Mouse (Mus musculus): ENCODE measurements around the gene Snd1. TPM values are rescaled to one million over a fixed set of nuclear protein-coding genes. Genes with fewer than 3 reads are reported as not detected.

Snd1 gene
- polyA plus RNA-seq, 1 experiment, result 57.6 TPM

DNA sequence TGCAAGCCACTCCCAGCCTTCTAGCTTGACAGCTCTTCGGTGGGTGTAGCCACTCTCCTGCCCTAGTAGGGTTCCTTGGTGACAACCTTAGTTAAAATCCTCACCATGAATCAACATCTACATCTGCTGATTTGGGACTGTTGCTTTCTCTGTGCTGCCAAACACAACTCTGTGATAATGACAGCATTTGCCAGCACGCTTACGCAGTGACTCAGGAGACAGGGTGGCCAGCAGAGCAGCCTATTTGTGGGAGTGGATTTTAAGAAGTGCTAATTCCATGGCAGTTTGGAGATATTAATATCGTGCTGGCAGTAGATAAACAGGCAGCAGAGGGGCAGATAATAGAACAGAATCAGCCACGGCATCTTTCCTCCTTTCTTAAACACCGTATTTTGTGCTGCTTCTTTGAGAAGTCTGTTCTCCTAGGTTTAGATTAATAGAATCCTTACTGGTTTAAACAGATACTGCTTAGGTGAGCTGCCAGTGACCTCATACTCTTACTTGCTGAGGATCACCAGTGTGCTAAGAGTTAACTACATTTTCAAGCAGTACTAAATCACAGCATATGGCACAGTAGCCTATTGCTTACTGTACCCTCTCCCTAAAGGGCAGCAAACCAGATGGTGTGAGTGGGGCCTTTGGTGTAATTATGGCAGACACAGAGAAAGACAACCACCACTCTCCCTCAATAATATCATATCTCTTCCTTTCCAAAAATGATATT is 230.6 kb downstream of the Snd1 start:
- TF ChIP-seq FLI1 (IDR thresholded peaks at IDR 0.05; ENCODE audit: low read length) (no peak), GATA1 (IDR thresholded peaks at IDR 0.05; ENCODE audit: borderline replicate concordance, low read length) (no peak)
- no peaks in the 10 kb centered on the region for H3K27me3 ChIP-seq (replicated peaks)
- peaks cover 71% of the 10 kb centered on the region for H3K36me3 ChIP-seq (replicated peaks; ENCODE audit: low read length)
- H3K9me3 ChIP-seq, result peaks cover 4% of the 10 kb centered on the region; the same call in 1 of the 2 replicates
- peaks cover 39% of the 10 kb centered on the region for H3K4me1 ChIP-seq
- H3K4me3 ChIP-seq (replicated peaks), result no peak overlapping the region

DNA sequence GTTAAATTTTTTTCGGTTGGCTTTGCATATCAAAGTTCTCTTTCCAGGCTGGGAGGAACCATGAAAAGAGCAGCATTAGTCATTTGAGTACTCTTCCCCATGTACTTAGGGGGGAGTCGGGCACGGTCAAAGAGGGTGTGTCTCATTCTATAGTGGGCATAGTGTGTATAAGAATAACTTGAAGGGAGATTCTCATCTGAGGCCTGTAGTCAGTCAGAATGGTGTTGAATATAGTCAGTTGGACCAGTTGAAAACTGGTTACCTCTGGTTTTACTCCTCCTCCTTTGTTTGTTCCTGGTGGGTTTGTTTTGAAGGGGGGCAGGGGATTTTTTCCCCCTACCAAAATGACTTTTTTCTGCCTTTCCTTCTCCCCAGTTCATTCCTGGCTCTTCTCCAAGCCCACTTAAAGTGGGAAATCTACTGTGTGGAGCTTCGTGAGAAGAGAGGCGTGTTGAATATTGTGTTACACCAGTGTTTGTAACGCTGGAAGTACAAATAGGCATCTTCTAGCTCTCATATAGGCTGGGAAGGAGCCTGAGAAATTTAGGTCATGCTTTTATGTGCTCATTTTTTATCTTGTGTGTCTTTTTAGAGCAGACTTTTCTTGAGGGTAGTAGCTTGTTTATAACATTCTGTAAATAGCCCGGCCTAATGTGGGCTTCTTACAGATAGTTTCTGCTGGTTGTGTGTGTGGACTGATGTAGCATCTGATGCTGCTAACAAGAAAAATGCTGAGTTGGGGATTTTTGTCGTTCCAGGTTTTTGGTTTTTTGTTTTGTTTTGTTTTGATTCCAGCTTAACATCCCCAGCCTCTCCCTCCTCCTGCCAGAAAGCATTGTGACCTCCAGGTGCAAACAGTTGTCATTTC is 231.4 kb downstream of the Snd1 start:
- Histone ChIP-seq H3K27me3 (replicated peaks) (no peaks in the 10 kb centered on the region), H3K4me3 (replicated peaks) (no peak overlapping the region), H3K9me3 (peaks cover 4% of the 10 kb centered on the region; the same call in 1 of the 2 replicates), H3K4me1 (peaks cover 39% of the 10 kb centered on the region), H3K36me3 (replicated peaks; ENCODE audit: low read length) (peaks cover 72% of the 10 kb centered on the region)
- TF ChIP-seq FLI1 (IDR thresholded peaks at IDR 0.05; ENCODE audit: low read length), result no peak
- no peak for TF ChIP-seq GATA1 (IDR thresholded peaks at IDR 0.05; ENCODE audit: borderline replicate concordance, low read length)

DNA sequence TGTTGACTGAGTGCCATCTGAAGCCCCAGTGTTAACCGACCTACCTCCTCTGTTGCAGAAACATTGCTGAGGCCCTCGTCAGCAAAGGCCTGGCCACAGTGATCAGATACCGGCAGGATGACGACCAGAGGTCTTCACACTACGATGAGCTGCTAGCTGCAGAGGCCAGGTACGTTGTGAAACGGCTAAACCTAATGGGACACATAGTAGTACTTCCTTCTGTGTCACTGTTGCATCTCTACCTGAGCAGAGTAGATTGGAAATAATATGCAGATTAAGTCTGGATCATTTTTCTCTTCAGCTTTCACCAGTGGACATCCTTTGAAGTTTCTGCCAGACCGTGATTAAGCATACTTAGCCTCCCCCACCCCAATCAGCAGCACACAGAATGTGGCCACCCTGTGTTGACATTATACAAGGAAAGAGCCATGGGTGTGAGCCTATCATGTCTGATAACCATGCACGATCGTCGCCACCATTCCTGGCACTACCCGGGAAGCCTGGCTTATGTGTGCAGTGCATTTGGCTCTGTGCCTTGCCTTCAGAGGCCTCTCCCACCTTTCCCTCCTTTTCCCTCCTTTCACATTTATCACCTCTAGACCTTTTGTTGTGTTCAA is 232.1 kb downstream of the Snd1 start:
- peaks cover 34% of the 10 kb centered on the region for H3K4me1 ChIP-seq

DNA sequence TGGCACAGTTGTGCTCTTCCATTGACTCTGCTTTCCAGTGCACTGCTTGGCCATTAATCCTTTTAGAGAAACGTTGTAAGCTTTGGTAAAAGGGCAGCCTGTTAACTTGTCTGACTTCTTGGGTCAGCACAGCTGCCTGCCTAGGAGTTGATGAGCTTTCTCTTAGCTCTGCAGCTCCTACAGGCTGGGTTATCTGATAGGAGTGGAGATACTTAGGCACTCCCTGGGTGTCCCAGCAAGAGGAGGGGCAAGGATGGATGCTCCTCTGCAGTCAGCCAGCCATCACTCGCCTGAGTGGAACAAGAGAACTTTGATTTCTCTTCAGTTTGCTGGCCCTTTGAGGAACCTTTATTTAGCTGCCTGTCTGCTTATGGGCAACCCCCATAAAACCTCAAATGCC is 235.1 kb downstream of the Snd1 start:
- Histone ChIP-seq H3K36me3 (replicated peaks; ENCODE audit: low read length) (peaks cover 84% of the 10 kb centered on the region), H3K4me1 (peaks cover 38% of the 10 kb centered on the region)
- TF ChIP-seq FLI1 (IDR thresholded peaks at IDR 0.05; ENCODE audit: low read length), result no peak
- TF ChIP-seq GATA1 (IDR thresholded peaks at IDR 0.05; ENCODE audit: borderline replicate concordance, low read length), result no peak

More for the DNA sequence above, 232.1 kb downstream of the Snd1 start:
- Histone ChIP-seq H3K36me3 (replicated peaks; ENCODE audit: low read length) (peaks cover 74% of the 10 kb centered on the region), H3K27me3 (replicated peaks) (no peaks in the 10 kb centered on the region), H3K9me3 (peaks cover 4% of the 10 kb centered on the region; the same call in 1 of the 2 replicates), H3K4me3 (replicated peaks) (no peak overlapping the region)
- TF ChIP-seq GATA1 (IDR thresholded peaks at IDR 0.05; ENCODE audit: borderline replicate concordance, low read length) (no peak), FLI1 (IDR thresholded peaks at IDR 0.05; ENCODE audit: low read length) (no peak)

DNA sequence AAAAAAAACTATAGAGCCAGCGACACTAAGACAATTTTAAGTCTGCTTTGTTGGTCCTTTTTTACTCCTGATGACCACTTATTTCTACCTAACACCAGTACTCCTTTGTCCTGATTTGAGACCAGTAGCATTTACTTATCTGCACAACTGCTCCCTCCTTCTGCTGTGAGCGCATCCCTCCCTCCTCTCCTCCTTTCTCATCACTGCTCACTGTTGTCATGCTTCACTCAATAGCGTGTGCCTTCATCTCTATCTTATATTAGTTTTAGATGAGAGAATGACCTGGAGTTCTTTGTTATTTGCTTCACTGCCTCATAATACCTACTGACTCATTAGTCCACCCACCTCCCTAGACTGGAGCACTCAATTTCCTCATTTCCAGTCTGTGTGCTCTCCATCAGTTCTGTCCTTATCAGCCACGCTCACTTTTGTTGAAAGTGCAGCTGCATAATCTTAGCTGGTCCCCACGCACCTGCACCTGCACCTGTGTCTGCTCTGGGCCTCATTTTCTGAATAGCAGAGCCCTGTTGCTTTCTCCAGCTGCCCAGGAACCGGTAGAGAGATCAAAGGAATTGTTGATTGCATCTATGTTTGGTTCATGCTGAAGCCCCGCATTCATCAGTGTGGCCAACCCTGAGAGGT is 242.4 kb downstream of the Snd1 start:
- peaks cover 30% of the 10 kb centered on the region for H3K4me1 ChIP-seq
- no peak for TF ChIP-seq GATA1 (IDR thresholded peaks at IDR 0.05; ENCODE audit: borderline replicate concordance, low read length)
- no peak for TF ChIP-seq FLI1 (IDR thresholded peaks at IDR 0.05; ENCODE audit: low read length)

More for the DNA sequence above, 235.1 kb downstream of the Snd1 start:
- H3K9me3 ChIP-seq, result no peaks in the 10 kb centered on the region
- H3K4me3 ChIP-seq (replicated peaks), result no peak overlapping the region
- H3K27me3 ChIP-seq (replicated peaks), result no peaks in the 10 kb centered on the region

DNA sequence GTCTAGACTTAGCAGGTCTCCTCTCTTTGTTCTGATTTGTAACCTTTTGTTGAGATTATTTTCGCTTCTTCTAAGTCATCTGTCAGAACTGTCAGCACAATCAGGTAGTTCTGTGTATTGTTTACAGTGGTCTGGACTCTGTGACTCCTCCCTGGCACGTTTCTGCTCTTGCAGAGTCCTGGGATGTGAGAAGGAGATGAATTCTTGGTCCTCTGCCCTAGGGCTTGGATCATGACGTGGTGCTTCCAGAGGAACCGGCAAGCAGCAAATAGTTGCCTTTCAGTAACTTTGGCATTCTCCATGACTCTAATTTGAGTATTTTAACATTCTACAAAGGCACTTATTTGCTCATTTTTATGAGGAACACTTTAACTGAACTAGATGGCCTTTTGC is 242.9 kb downstream of the Snd1 start:
- Histone ChIP-seq H3K36me3 (replicated peaks; ENCODE audit: low read length) (peaks cover 43% of the 10 kb centered on the region), H3K9me3 (no peaks in the 10 kb centered on the region), H3K4me3 (replicated peaks) (no peak overlapping the region), H3K4me1 (peaks cover 35% of the 10 kb centered on the region), H3K27me3 (replicated peaks) (no peaks in the 10 kb centered on the region)
- TF ChIP-seq GATA1 (IDR thresholded peaks at IDR 0.05; ENCODE audit: borderline replicate concordance, low read length) (no peak), FLI1 (IDR thresholded peaks at IDR 0.05; ENCODE audit: low read length) (no peak)

More for the DNA sequence above, 242.4 kb downstream of the Snd1 start:
- Histone ChIP-seq H3K4me3 (replicated peaks) (no peak overlapping the region), H3K27me3 (replicated peaks) (no peaks in the 10 kb centered on the region), H3K9me3 (no peaks in the 10 kb centered on the region), H3K36me3 (replicated peaks; ENCODE audit: low read length) (peaks cover 48% of the 10 kb centered on the region)

DNA sequence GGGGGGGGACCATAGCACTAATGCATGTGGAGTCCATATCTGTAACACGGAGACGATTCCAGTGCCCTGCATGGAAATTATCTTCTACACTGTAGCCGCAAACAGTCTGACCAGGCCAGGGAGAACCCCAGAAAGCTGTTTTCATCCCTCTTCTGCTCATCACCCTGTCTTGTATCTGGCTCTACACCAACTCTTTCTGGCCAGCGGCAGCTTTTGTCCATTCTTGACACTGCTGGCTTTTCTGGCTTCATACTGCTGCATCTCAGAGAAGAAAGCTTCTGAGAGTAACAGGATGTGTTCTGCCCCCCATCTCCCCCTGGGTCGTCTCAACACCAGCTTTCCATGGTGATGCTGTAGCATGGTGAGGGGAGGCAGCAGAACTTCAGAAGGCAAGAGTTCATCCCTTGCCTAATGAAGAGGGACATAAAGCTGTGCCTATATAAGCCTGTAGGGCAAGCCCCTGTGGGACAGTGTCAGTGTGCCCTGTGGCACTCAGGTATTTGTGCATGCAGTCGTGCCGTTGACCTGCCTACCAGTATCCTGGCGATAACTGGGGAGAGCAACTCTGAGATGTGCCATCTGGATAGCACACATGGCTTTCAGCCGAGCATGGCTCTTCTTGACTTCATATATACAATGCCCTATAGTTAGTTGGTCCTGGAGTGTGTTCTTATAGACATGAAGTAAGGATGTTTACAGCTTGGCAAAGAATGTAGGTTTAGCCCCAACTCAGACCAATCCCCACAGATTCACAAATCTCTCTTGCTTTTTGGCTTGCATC is 245.6 kb downstream of the Snd1 start:
- peaks cover 48% of the 10 kb centered on the region for H3K36me3 ChIP-seq (replicated peaks; ENCODE audit: low read length)
- H3K4me3 ChIP-seq (replicated peaks), result no peak overlapping the region
- no peaks in the 10 kb centered on the region for H3K9me3 ChIP-seq
- no peaks in the 10 kb centered on the region for H3K27me3 ChIP-seq (replicated peaks)
- peaks cover 34% of the 10 kb centered on the region for H3K4me1 ChIP-seq
- no peak for TF ChIP-seq GATA1 (IDR thresholded peaks at IDR 0.05; ENCODE audit: borderline replicate concordance, low read length)
- TF ChIP-seq FLI1 (IDR thresholded peaks at IDR 0.05; ENCODE audit: low read length), result no peak

DNA sequence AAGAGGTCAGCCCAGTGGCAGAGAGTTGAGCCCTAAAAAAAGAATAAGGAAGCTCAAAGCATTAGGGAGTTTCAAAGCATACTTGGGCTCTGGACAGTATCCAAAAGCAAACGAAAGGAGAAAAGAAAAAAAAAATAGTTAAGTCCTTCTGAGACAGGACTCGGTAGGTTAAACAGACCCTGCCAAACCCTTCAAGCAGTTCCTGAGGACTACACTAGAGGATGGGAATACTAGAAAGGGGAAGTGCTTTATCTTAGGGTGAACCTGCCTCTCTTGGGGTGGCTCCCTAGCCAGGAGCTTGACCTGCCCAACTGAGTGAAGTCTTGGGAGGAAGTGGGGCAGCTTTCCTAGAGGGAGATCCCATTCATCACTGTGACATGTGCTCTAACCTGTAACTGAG is 248.1 kb downstream of the Snd1 start:
- H3K4me1 ChIP-seq, result peaks cover 32% of the 10 kb centered on the region
- TF ChIP-seq GATA1 (IDR thresholded peaks at IDR 0.05; ENCODE audit: borderline replicate concordance, low read length), result no peak
- no peak for TF ChIP-seq FLI1 (IDR thresholded peaks at IDR 0.05; ENCODE audit: low read length)
- H3K27me3 ChIP-seq (replicated peaks), result no peaks in the 10 kb centered on the region
- H3K4me3 ChIP-seq (replicated peaks), result no peak overlapping the region
- H3K36me3 ChIP-seq (replicated peaks; ENCODE audit: low read length), result peaks cover 55% of the 10 kb centered on the region
- no peaks in the 10 kb centered on the region for H3K9me3 ChIP-seq

DNA sequence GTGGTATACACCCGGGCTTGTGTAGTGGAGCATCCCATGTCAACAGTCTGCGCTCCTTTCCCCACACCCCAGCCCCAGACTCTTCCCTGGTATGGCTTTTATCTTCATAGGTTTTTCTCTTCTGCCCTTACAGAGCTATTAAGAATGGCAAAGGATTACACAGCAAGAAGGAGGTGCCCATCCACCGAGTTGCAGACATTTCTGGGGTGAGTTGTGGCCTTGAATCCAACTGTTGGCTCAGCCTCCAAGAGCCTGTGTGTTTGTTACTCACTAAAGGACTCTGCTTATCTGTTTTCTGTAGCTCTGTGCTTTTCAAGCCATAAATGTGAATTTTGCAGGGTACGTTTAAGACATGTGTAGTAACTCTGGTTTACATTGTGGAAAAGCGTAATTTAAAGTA is 249.8 kb downstream of the Snd1 start:
- no peaks in the 10 kb centered on the region for H3K27me3 ChIP-seq (replicated peaks)
- peaks cover 51% of the 10 kb centered on the region for H3K36me3 ChIP-seq (replicated peaks; ENCODE audit: low read length)
- TF ChIP-seq FLI1 (IDR thresholded peaks at IDR 0.05; ENCODE audit: low read length) (no peak), GATA1 (IDR thresholded peaks at IDR 0.05; ENCODE audit: borderline replicate concordance, low read length) (no peak)
- H3K4me1 ChIP-seq, result peaks cover 48% of the 10 kb centered on the region
- no peak overlapping the region for H3K4me3 ChIP-seq (replicated peaks)
- H3K9me3 ChIP-seq, result no peaks in the 10 kb centered on the region
